Mouse (Mus musculus): Measurements from ENCODE around the gene H2-Eb1. TPM values are rescaled to one million over a fixed set of nuclear protein-coding genes. Genes with fewer than 3 reads are reported as not detected.
A peak's percentile ranks its signal among the peaks of the same experiment; 100 is the strongest.

Gene H2-Eb1
- total RNA-seq, 2 experiments from 2014 or later = 2.9 to 5.0 TPM

DNA sequence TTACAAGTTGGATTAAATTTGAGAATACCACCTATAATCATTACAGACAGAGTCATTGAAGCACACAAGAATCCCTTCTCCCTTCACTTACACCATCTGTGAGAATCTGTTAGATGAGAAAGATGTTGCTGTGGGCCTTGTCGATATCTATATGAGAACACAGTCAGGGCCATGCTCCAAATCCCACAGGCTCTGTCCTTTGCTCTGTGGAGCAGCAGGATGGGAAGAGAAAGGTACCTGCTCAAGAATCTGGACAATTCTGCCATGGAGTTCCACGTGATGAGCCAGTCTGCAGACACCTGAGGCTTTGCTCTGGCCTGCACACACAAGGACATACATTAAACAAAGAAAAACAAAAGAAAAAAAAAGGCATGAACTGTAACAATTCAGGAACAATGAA is 11.0 kb downstream of the H2-Eb1 start:
- no peak for DNase-seq

DNA sequence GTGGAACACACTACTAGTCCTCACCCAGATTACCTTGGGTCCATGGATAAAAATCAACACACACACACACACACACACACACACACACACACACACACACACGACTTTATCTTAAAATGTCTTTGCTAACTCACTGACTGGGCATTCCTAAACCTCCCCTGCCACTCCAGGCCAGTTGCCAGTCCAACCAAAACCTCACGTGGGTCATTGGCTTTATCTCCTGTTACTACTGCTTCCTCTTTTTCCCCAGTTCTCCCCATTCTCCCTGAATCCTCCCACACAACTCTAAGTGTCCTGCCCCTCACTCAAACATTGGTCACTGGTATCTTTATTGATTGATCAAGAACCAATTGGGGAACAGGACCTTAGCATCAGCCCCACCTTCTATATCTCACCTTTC is 11.6 kb downstream of the H2-Eb1 start:
- DNase-seq = no peak

DNA sequence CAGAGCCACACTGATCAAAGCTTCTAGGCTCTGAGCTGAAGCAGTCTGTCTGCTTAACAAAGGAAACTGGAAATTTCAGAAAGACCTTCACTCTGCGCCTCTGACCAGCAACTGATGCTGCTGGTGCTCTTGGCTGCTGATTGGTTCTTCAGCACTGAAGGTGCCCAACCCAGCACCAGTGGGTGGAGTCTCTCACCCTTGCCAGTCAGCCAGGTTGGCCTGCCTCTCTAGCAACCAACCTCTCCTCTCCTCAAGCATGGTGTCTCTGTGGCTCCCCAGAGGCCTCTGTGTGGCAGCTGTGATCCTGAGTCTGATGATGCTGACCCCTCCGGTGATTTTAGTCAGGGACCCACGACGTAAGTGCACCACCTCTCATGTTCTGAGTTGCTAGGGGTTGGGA is 19.8 kb downstream of the H2-Eb1 start, which contains the start of gene H2-Eb2:
Gene H2-Eb2, plus strand, starts transcription at position 230 of the 400 bp plus-strand sequence.
- DNase-seq = no peak

DNA sequence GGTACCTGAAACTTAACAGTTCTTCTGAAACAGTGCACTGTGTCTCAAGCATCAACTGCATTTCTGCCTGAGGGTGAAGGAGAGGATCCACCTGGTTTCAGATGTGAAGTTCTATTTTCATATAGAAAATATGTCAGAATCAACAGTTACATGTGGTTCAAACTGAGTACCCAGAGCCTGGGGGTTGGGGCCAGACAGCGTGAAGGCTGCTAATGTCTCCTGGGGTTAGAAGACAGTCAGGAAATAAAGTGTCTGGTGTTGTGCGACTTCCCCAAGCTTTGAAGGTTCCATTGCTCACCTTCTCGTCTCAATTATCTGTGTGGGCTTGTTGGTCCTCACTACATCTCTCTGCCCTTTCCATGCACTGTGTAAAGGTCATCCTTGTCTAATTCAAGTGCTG is 20.7 kb downstream of the H2-Eb1 start:
- DNase-seq = no peak

DNA sequence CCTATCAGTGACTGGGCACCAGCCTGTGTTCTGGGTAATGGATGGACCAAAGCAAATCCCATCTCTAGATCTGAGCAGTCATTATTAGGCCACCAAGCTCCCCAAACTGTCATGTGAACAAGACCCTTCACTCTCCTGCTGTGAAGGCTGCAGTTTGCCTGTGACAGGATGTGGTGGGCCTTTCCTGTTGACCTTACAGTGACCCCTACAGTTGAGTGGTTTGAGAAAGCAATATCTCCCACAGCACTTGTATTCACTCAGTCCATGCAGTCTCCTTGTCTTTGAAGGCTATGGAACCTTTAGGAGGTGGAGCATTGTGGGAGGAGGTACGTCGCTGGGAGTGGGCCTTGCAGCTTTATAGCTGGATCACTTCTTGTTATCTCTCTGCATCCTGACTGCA is 24.1 kb downstream of the H2-Eb1 start:
- DNase-seq = no peak

DNA sequence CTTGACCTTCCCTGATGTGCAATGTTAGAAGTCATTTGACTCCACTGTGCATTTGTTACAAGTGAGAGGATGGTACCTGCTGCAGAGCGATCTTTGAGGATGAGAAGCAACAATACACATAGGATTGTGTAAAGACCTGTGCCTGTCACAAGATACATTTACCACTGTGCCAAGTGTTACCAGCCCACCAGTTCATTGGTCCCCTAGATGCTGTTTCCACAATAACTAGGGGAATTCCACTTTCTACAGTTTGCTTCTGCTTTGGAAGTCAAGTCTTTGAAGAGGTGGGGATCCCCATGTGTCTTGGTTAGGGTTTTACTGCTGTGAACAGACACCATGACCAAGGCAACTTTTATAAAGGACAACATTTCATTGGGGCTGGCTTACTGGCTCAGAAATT is 25.5 kb downstream of the H2-Eb1 start:
- no peak for DNase-seq

DNA sequence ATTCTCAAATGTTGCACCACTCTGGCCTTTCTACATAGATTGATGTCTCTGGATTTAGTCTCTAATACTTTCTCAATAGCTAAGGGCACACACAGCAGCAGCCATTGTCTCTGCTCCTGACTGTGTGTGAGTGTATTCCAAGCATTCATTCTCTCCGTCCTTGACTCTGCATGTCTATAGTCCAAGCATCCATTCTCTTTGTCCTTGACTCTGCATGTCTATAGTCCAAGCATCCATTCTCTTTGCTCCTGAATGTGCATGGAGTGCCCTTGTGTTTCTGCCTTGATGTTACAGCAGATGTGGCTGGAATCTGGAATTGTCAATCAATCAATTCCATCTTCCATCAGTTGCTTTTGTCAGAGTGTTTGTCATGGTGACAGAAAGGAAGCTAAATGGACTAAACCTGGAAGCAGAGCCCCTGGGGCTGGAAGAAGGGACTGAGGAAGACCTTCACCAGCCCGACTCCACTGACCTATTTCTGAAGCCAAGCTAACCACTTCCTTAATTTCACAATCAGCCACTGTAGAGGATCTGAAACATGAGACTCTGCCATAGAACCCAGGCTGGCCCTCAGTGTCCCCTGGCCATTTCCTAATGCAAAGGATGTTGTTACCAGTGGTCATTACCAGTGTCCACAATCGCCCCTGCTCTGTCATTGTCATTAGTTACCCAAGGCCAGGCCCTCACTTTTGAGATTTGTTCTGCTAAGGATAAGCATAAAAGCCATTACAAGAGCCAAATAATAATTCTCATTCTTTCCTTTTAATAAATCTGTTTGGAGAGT is 35.1 kb downstream of the H2-Eb1 start:
- no peak for DNase-seq

DNA sequence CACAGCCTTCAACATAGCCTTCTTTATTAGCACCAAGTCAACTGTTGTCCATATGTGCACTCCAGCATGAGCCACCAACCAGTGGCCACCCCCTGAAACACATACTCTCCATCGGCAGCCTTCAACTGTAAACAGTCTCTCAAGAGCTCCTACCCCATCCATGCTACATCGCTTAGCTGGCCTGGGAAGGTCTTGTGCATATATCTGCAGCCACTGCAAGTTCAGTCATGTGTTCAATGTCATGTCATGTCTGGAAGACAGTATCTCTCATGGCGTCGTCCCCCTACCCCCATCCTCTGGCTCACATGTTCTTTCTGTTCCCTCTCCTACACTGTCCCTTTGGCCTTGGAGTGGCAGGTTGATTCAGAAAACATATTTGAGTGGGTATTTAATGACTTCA is 39.2 kb downstream of the H2-Eb1 start:
- no peak for DNase-seq

DNA sequence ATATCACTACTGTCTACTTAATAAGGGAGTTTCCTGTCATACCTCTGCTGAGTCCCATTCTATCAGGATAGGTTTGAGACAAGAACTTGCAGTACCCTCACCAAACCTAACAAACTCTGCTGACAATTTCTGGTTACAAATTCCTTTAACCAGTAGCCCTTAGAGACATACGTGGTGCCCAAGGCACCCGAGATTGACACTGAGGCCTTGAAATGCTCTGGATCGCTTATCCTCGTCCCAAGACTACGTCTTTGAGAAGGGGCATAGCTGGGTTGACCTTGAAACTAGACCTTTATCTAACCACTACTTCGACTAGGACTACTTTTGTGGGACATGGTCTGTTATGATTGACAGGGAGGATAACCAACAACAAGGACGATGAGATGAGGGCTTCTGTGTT is 39.8 kb downstream of the H2-Eb1 start:
- no peak for DNase-seq

DNA sequence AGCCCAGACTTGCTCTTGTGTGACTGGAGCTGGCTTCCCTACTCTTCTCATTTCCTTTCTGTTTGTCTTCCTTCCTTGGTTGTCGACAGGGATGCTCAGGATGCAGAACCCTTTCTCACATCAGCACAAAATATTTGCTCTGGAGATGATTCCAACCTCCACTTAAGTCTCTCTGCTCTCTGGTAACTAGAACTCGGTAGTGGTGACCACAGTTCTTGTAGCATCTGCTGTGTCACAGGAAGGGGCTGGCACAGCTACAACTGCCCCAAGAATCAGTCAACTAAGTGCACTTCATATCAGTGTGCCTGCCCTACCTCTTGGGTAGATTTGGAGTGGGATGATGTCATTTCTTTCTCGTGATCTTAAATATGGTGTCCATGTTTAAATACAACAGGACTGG is 40.4 kb downstream of the H2-Eb1 start:
- DNase-seq = no peak

DNA sequence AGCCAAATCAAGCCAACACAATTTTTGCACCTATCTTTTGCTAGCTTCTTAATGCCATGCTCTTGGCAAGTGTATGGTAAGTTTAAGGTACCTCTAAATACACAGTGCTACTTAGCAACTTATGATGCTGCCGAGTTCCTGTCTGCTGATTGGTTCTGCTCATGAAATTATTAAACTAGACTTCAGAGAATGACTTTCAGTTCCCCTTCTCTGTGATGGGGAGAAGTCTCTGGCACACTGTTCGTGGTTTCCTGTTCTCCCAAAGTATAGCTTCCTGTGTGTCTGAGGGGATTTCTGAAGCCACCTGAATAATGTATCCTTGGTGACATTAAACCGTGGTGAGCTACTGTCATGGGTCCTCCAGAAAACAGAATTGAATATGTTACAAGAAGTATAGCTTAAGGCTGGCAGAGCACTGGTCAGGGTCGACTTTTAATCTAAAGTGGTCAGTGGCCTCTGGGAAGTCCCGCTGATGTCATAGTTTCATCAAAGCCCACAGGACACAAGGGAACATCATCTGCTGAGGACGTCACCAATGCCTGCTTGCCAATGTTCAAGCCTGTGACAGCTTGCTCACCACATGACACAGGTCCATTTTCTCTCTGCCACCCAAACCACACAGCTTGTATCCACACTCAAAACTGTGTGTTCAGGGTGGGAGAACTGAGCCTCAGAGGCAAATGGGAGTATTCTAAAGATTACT is 42.1 kb downstream of the H2-Eb1 start:
- no peak for DNase-seq

DNA sequence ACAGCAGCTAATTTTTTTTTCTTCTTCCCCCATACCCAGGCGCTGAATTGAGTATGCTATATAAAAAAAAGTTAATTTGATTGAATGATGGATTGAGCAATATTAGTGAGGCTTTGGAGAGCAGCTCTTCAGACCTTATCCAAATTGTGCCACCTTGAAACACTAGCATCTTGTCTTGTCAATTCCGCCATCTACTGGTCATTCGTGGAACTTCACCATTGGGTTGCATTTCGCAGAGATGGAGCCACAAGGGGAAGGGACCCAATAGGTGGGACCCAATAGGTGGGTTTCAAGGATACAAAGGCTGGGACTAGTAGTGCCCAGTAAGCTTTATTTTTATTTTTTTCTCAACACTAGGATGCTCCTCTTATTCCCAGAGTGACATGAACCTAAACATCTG is 43.8 kb downstream of the H2-Eb1 start:
- peak; percentile 70 for DNase-seq

DNA sequence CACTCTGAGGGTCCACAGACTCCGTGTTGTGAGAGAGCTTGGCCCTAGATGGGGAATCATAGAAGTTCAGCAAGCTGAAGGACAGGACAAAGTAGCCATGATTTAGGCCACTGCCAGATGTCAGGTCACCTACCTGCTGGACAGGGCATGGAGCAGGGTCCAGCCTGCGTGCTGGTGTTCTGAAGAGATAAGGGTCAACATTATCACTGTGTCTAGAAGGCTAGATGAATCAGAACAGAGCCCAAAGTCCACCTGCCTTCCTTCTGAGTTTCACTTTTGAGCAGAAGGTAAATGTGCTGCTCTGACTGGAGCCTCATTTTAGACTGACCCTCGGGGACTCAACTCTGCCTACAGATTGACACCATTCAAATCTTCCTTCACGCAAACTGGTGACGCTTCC is 48.9 kb downstream of the H2-Eb1 start, which contains the start of gene Btnl2:
Gene Btnl2, plus strand, starts transcription at position 284 of the 400 bp plus-strand sequence.
- DNase-seq = no peak

DNA sequence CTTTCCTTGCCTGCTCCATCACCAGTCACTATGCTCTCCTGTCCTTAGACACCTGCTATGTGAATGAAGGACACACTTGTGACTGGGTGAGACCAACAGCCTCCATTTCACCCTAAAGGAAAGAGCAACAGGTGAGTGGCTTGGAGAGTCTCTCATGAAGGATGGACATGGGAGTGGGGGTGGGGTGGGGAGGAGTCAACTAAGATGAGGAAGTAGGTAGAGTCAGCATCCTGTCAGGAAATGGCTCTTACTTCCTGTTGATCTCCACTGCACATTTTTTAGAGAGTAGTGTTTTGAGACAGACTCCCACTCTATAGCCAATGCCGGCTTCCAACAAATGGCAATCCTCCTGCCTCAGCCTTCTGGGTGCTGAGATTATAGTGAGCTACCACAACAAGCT is 49.3 kb downstream of the H2-Eb1 start:
- DNase-seq = no peak

DNA sequence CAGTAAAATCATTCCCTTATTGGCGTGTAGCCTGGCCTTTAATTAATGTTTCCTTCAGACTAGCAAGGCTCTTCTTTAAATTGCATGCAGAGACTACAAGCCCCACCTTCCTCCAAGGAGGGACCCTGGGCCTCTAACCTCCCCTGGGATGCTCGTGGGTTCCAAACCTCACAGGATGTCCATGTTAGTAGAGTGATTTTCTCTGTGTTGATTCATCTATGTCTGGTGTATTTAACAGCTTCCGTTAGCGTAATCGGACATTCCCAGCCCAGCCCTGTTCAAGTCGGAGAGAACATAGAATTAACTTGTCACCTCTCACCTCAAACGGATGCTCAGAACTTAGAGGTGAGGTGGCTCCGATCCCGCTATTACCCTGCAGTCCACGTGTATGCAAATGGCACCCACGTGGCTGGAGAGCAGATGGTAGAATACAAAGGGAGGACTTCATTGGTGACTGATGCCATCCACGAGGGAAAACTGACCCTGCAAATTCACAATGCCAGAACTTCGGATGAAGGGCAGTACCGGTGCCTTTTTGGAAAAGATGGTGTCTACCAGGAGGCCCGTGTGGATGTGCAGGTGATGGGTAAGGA is 57.4 kb downstream of the H2-Eb1 start:
- DNase-seq = no peak

DNA sequence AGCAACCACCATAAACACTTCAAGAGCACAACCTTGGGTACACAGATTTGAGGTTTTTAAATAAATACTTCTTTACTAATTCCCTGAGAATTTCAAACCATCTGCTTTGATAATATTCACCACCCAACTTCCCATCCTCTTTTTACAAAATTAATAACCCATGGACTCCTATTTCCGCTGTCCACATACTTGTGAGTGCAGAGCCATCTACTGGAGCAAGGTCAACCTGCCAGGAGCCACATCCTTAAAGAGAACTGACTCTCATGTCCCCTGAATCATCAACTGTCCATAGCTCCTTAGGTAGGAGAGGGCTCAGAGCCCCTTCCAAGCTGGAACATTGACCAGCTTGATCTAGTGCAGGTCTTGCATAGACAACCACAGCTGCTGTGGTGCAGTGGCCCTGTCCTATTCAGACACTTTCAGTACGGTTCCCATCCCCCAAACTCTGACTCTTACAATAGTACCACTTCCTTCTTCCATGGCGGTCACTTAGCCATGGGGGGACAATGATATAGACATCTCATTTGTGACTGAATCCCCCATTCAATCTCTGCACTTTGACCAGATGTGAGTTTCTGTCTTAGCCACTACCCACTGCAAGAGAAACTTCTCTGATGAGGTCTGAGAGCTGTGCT is 58.1 kb downstream of the H2-Eb1 start:
- DNase-seq = no peak

DNA sequence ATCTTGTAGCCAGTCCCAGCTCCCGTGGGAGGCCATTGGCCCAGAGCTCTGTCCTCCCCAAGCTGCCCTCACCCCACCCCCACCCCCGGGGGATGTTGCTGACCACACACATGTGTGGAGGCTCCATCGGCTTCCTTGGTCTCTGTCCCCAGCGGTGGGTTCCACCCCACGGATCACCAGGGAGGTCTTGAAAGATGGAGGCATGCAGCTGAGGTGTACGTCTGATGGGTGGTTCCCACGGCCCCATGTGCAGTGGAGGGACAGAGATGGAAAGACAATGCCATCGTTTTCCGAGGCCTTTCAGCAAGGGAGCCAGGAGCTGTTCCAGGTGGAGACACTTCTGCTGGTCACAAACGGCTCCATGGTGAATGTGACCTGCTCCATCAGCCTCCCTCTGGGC is 59.4 kb downstream of the H2-Eb1 start:
- no peak for DNase-seq

Other genes with a start within 250 kb of the H2-Eb1 start
- not detected for gene H2-Oa, start 213.5 kb upstream of the H2-Eb1 start, total RNA-seq (2021)
- 1 to 10 TPM; 4.6 to 6.1 TPM for gene H2-DMa, start 186.3 kb upstream of the H2-Eb1 start, total RNA-seq (2021)
- 100 to 1,000 TPM in 1 of 2 experiments, 10 to 100 TPM in 1; 91.9 to 114 TPM for gene Brd2, start 183.2 kb upstream of the H2-Eb1 start, total RNA-seq (2021)
- under 1 TPM; 0.25 to 0.61 TPM for gene H2-DMb2, start 162.6 kb upstream of the H2-Eb1 start, total RNA-seq (2021)
- gene H2-DMb1, start 152.8 kb upstream of the H2-Eb1 start, total RNA-seq (2021) = 1 to 10 TPM; 1.4 to 1.8 TPM
- gene Tap1, start 118.3 kb upstream of the H2-Eb1 start, total RNA-seq (2021) = 1 to 10 TPM; 2.6 to 3.8 TPM
- gene Psmb9, start 118.1 kb upstream of the H2-Eb1 start, total RNA-seq (2021) = 1 to 10 TPM; 1.6 to 1.7 TPM
- gene Psmb8, start 108.1 kb upstream of the H2-Eb1 start, total RNA-seq (2021) = 1 to 10 TPM; 4.5 to 5.1 TPM
- gene Tap2, start 102.3 kb upstream of the H2-Eb1 start, total RNA-seq (2021) = 1 to 10 TPM; 6.5 to 7.0 TPM
- under 1 TPM; 0.26 to 0.34 TPM for gene H2-Ob, start 67.0 kb upstream of the H2-Eb1 start, total RNA-seq (2021)
- 1 to 10 TPM; 3.6 to 4.1 TPM for gene H2-Ab1, start 48.2 kb upstream of the H2-Eb1 start, total RNA-seq (2021)
- gene H2-Aa, start 18.0 kb upstream of the H2-Eb1 start, total RNA-seq (2021) = 1 to 10 TPM; 4.5 TPM
- gene H2-Eb2, start 19.8 kb downstream of the H2-Eb1 start, total RNA-seq (2021) = not detected
- gene Btnl2, start 49.0 kb downstream of the H2-Eb1 start, total RNA-seq (2021) = under 1 TPM; 0.40 to 0.81 TPM
- not detected for gene Btnl1, start 71.3 kb downstream of the H2-Eb1 start, total RNA-seq (2021)
- under 1 TPM; 0.36 to 0.42 TPM for gene BC051142, start 93.0 kb downstream of the H2-Eb1 start, total RNA-seq (2021)
- not detected for gene Btnl4, start 171.5 kb downstream of the H2-Eb1 start, total RNA-seq (2021)
- gene Btnl6, start 211.5 kb downstream of the H2-Eb1 start, total RNA-seq (2021) = not detected